Mouse (Mus musculus) liver, embryonic 14.5 days (tissue): ENCODE results near the gene Ehf.

ENCODE experiments used
- CTCF ChIP-seq: IDR thresholded peaks from 2 replicates; pipeline ENCODE4 v1.5.1; 2016; ENCODE audit warnings: antibody characterized with exemption, low read depth, control low read depth
- EP300 ChIP-seq: IDR thresholded peaks from 2 replicates; pipeline ENCODE4 v1.6.1; 2016; ENCODE audit warnings: antibody characterized with exemption, low read depth

DNA sequence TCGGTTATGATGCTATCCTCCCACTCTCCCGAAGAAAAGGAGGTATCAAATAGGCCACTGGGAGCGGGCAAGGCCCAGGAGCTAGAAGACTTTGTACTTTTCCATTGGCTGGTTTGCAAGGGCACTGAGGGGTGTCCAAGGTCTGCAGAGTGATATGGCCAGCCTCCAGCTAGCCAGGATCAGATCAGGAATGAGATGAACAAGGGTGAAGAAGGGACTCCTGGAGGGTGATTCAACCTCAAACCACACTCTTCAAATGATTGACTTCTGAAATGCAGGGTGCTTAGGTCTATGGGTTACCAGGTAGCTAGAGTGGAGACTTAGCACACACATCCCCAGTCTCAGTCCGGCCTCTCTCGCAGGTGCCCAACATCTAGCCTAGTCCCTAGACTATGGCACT lies 9.3 kb downstream of the Ehf start:
- TF ChIP-seq CTCF = no peak
- TF ChIP-seq EP300 = no peak
